Mouse (Mus musculus): ENCODE data around the gene Serp2. TPM values are rescaled to one million over a fixed set of nuclear protein-coding genes. Genes with fewer than 3 reads are reported as not detected.
A peak's percentile ranks its signal among the peaks of the same experiment; 100 is the strongest.

Gene Serp2
- polyA plus RNA-seq, 1 experiment from 2014 or later, result 5.3 TPM

- WGBS, result 69% methylated on average over 5 of the region's 5 CpGs
- H3K27me3 ChIP-seq, result no peaks in the 10 kb centered on the region
- H3K9ac ChIP-seq, result no peak overlapping the region
- no peaks in the 10 kb centered on the region for H3K36me3 ChIP-seq
- H3K4me3 ChIP-seq, result no peak overlapping the region
- no peaks in the 10 kb centered on the region for H3K9me3 ChIP-seq
- no peak overlapping the region for H3K27ac ChIP-seq
- no peak for ATAC-seq (ENCODE audit: borderline replicate concordance, extremely low read depth, low FRiP score, low TSS enrichment)
- no peak overlapping the region for H3K4me2 ChIP-seq
- H3K4me1 ChIP-seq, result peaks cover 51% of the 10 kb centered on the region
Measured at GRCm38 (mm10) chr14:76518217-76518616, 38.5 kb downstream of the Serp2 start.

- Histone ChIP-seq H3K27ac (peak overlapping the region; percentile 12; the same call in 1 of the 2 replicates), H3K9me3 (no peaks in the 10 kb centered on the region), H3K4me2 (no peak overlapping the region; the same call in 1 of the 2 replicates), H3K27me3 (no peaks in the 10 kb centered on the region), H3K9ac (no peak overlapping the region), H3K36me3 (no peaks in the 10 kb centered on the region), H3K4me3 (no peak overlapping the region), H3K4me1 (peaks cover 50% of the 10 kb centered on the region)
- no peak for ATAC-seq (ENCODE audit: borderline replicate concordance, extremely low read depth, low FRiP score, low TSS enrichment)
- 72% methylated on average over 7 of the region's 7 CpGs for WGBS
Measured at GRCm38 (mm10) chr14:76515620-76516019, 41.1 kb downstream of the Serp2 start.

GRCm38 (mm10) chr14:76514050-76514585, 42.6 kb downstream of the Serp2 start:
- Histone ChIP-seq H3K36me3 (peaks cover 6% of the 10 kb centered on the region; the same call in 1 of the 2 replicates), H3K27ac (no peak overlapping the region), H3K4me1 (peaks cover 46% of the 10 kb centered on the region), H3K27me3 (no peaks in the 10 kb centered on the region), H3K4me2 (peak overlapping the region; percentile 11; the same call in 1 of the 2 replicates), H3K9ac (no peak overlapping the region), H3K9me3 (no peaks in the 10 kb centered on the region), H3K4me3 (no peak overlapping the region)
- no peak for ATAC-seq (ENCODE audit: borderline replicate concordance, extremely low read depth, low FRiP score, low TSS enrichment)
- WGBS, result 29% methylated on average over 6 of the region's 6 CpGs

- peaks cover 44% of the 10 kb centered on the region for H3K4me1 ChIP-seq
- peaks cover 6% of the 10 kb centered on the region; the same call in 1 of the 2 replicates for H3K36me3 ChIP-seq
- ATAC-seq (ENCODE audit: borderline replicate concordance, extremely low read depth, low FRiP score, low TSS enrichment), result no peak
- 23% methylated on average over 11 of the region's 11 CpGs for WGBS
- no peak overlapping the region for H3K9ac ChIP-seq
- no peaks in the 10 kb centered on the region for H3K27me3 ChIP-seq
- no peaks in the 10 kb centered on the region for H3K9me3 ChIP-seq
- peak overlapping the region; percentile 8 for H3K27ac ChIP-seq
- H3K4me2 ChIP-seq, result peak overlapping the region; percentile 11; the same call in 1 of the 2 replicates
- no peak overlapping the region for H3K4me3 ChIP-seq
Measured at GRCm38 (mm10) chr14:76513395-76514049, 43.2 kb downstream of the Serp2 start.

- WGBS, result 75% methylated on average over 7 of the region's 7 CpGs
- H3K27ac ChIP-seq, result no peak overlapping the region
- ATAC-seq (ENCODE audit: borderline replicate concordance, extremely low read depth, low FRiP score, low TSS enrichment), result no peak
- H3K27me3 ChIP-seq, result no peaks in the 10 kb centered on the region
- no peak overlapping the region for H3K9ac ChIP-seq
- H3K4me2 ChIP-seq, result no peak overlapping the region
- H3K4me1 ChIP-seq, result peaks cover 35% of the 10 kb centered on the region
- H3K36me3 ChIP-seq, result peaks cover 20% of the 10 kb centered on the region
- H3K9me3 ChIP-seq, result no peaks in the 10 kb centered on the region
- no peak overlapping the region for H3K4me3 ChIP-seq
Measured at GRCm38 (mm10) chr14:76511971-76512370, 44.7 kb downstream of the Serp2 start.

GRCm38 (mm10) chr14:76508701-76509100, 48.0 kb downstream of the Serp2 start:
- no peak overlapping the region for H3K27ac ChIP-seq
- H3K4me1 ChIP-seq, result peaks cover 21% of the 10 kb centered on the region
- no peak overlapping the region for H3K4me3 ChIP-seq
- no peak for ATAC-seq (ENCODE audit: borderline replicate concordance, extremely low read depth, low FRiP score, low TSS enrichment)
- no peaks in the 10 kb centered on the region for H3K27me3 ChIP-seq
- peaks cover 26% of the 10 kb centered on the region for H3K36me3 ChIP-seq
- H3K9me3 ChIP-seq, result no peaks in the 10 kb centered on the region
- H3K9ac ChIP-seq, result no peak overlapping the region
- WGBS, result 72% methylated on average over 10 of the region's 10 CpGs
- no peak overlapping the region for H3K4me2 ChIP-seq

- H3K9ac ChIP-seq, result no peak overlapping the region
- H3K9me3 ChIP-seq, result no peaks in the 10 kb centered on the region
- WGBS, result 64% methylated on average over 9 of the region's 9 CpGs
- H3K27ac ChIP-seq, result peak overlapping the region; percentile 29; the same call in 1 of the 2 replicates
- 0 out of 2 replicates have a peak overlapping the region, but pooled peaks have one; percentile 64 for H3K4me3 ChIP-seq
- H3K4me2 ChIP-seq, result peak overlapping the region; percentile 77
- H3K4me1 ChIP-seq, result peaks cover 19% of the 10 kb centered on the region
- H3K27me3 ChIP-seq, result no peaks in the 10 kb centered on the region
- ATAC-seq (ENCODE audit: borderline replicate concordance, extremely low read depth, low FRiP score, low TSS enrichment), result no peak
- H3K36me3 ChIP-seq, result peaks cover 26% of the 10 kb centered on the region
Measured at GRCm38 (mm10) chr14:76507804-76508500, 48.7 kb downstream of the Serp2 start.

- peaks cover 26% of the 10 kb centered on the region for H3K36me3 ChIP-seq
- no peaks in the 10 kb centered on the region for H3K9me3 ChIP-seq
- H3K4me2 ChIP-seq, result peak overlapping the region; percentile 77
- no peak overlapping the region for H3K9ac ChIP-seq
- no peak for ATAC-seq (ENCODE audit: borderline replicate concordance, extremely low read depth, low FRiP score, low TSS enrichment)
- WGBS, result 85% methylated on average over 7 of the region's 7 CpGs
- no peaks in the 10 kb centered on the region for H3K27me3 ChIP-seq
- H3K27ac ChIP-seq, result no peak overlapping the region
- H3K4me3 ChIP-seq, result peak overlapping the region; percentile 64
- H3K4me1 ChIP-seq, result peaks cover 18% of the 10 kb centered on the region
Measured at GRCm38 (mm10) chr14:76507357-76507756, 49.3 kb downstream of the Serp2 start.

- peak overlapping the region; percentile 77 for H3K4me2 ChIP-seq
- WGBS, result 35% methylated on average over 27 of the region's 27 CpGs
- peaks cover 26% of the 10 kb centered on the region for H3K36me3 ChIP-seq
- ATAC-seq (ENCODE audit: borderline replicate concordance, extremely low read depth, low FRiP score, low TSS enrichment), result no peak
- peak overlapping the region; percentile 80 for H3K9ac ChIP-seq
- H3K27ac ChIP-seq, result peak overlapping the region; percentile 99
- H3K27me3 ChIP-seq, result no peaks in the 10 kb centered on the region
- peak overlapping the region; percentile 64 for H3K4me3 ChIP-seq
- peaks cover 18% of the 10 kb centered on the region for H3K4me1 ChIP-seq
- no peaks in the 10 kb centered on the region for H3K9me3 ChIP-seq
Measured at GRCm38 (mm10) chr14:76506425-76507205, 50.1 kb downstream of the Serp2 start.

GRCm38 (mm10) chr14:76505439-76506220, 51.1 kb downstream of the Serp2 start:
- Histone ChIP-seq H3K4me1 (peaks cover 18% of the 10 kb centered on the region), H3K4me3 (peak overlapping the region; percentile 64), H3K27ac (peak overlapping the region; percentile 99), H3K9me3 (no peaks in the 10 kb centered on the region), H3K27me3 (no peaks in the 10 kb centered on the region), H3K9ac (peak overlapping the region; percentile 80), H3K36me3 (peaks cover 26% of the 10 kb centered on the region), H3K4me2 (peak overlapping the region; percentile 77)
- WGBS, result under 1% methylated on average over 31 of the region's 31 CpGs
- peak; percentile 85 for ATAC-seq (ENCODE audit: borderline replicate concordance, extremely low read depth, low FRiP score, low TSS enrichment)

- Histone ChIP-seq H3K9ac (peak overlapping the region; percentile 80), H3K4me3 (peak overlapping the region; percentile 64), H3K4me1 (peaks cover 24% of the 10 kb centered on the region), H3K27ac (peak overlapping the region; percentile 99), H3K9me3 (no peaks in the 10 kb centered on the region), H3K27me3 (no peaks in the 10 kb centered on the region), H3K36me3 (peaks cover 22% of the 10 kb centered on the region), H3K4me2 (peak overlapping the region; percentile 77)
- no peak for ATAC-seq (ENCODE audit: borderline replicate concordance, extremely low read depth, low FRiP score, low TSS enrichment)
- under 1% methylated on average over 10 of the region's 10 CpGs for WGBS
Measured at GRCm38 (mm10) chr14:76505101-76505438, 51.6 kb downstream of the Serp2 start.

Data from lung, embryonic 15.5 days (tissue).